Mouse (Mus musculus) lung, embryonic 15.5 days (tissue): ENCODE measurements at regions not wholly inside any gene's neighbourhood (a gene's known extent, or its start where the extent isn't known, plus 50 kb on each side); places are given as distances from the start of the nearest gene placed in this dataset.
A peak's percentile ranks its signal among the peaks of the same experiment; 100 is the strongest.

Experiments used
- ATAC-seq: fragments of 200-750 bp; cut with Nextera tagmentation; 2 replicates; pipeline ENCODE4 v1.8.0; 2017; ENCODE audit warnings: moderate number of reproducible peaks, borderline replicate concordance; ENCODE audit not compliant: low FRiP score, low TSS enrichment; ENCODE audit errors: extremely low read depth
- H3K27ac ChIP-seq: fragments of 300-500 bp; sonication (generic); 2 replicates; pipeline ENCODE4 v1.5.1; 2015; ENCODE audit warnings: moderate library complexity, mild to moderate bottlenecking, inconsistent platforms
- H3K27me3 ChIP-seq: fragments of 300-500 bp; sonication (generic); 2 replicates; pipeline ENCODE4 v1.6.1; 2015; ENCODE audit warnings: inconsistent platforms
- H3K36me3 ChIP-seq: fragments of 300-500 bp; sonication (generic); 2 replicates; pipeline ENCODE4 v1.6.1; 2015; ENCODE audit warnings: inconsistent platforms
- H3K4me1 ChIP-seq: fragments of 300-500 bp; sonication (generic); 2 replicates; pipeline ENCODE4 v1.6.1; 2015; ENCODE audit warnings: inconsistent platforms
- H3K4me2 ChIP-seq: fragments of 300-500 bp; sonication (generic); 2 replicates; pipeline ENCODE4 v1.6.1; 2015; ENCODE audit warnings: inconsistent platforms, mild to moderate bottlenecking, moderate library complexity
- H3K4me3 ChIP-seq: fragments of 300-500 bp; sonication (generic); 2 replicates; pipeline ENCODE4 v1.5.1; 2015; ENCODE audit warnings: mild to moderate bottlenecking, inconsistent platforms
- H3K9ac ChIP-seq: fragments of 300-500 bp; sonication (generic); 2 replicates; pipeline ENCODE4 v1.6.1; 2015; ENCODE audit warnings: inconsistent platforms
- H3K9me3 ChIP-seq: fragments of 300-500 bp; sonication (generic); 2 replicates; pipeline ENCODE4 v1.6.1; 2016; ENCODE audit warnings: inconsistent platforms
- WGBS: fragments of 180-500 bp; shearing (Covaris S2); methylation state at CpG from one replicate; pipeline ENCODE4 v1.1.7; 2015; 5-methylcytosine and 5-hydroxymethylcytosine counted together

DNA sequence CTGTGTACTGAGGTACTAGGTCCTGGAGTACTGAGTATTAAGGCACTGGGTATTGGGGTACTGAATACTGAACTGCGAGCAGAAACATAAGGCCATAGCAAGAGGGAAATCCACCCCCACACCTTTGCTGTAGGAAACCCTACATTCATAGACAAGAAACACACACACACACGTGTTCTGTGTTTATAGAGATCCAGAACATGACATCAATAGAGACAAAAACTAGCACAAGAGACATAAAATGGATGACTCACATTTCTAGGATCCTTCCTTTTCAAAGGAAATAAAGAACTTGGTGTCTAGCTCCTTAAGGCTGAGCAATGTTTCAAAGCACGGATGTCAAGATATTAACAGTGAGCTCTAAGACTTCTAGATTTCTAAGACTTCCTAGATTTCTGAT is 49.9 kb upstream of the Nepro start:
- Histone ChIP-seq H3K27me3 (no peaks in the 10 kb centered on the region), H3K4me3 (no peak overlapping the region), H3K27ac (no peak overlapping the region), H3K4me2 (no peak overlapping the region), H3K36me3 (no peaks in the 10 kb centered on the region), H3K9ac (no peak overlapping the region), H3K9me3 (no peaks in the 10 kb centered on the region), H3K4me1 (peaks cover 12% of the 10 kb centered on the region)
- 87% methylated on average over 3 of the region's 3 CpGs for WGBS
- ATAC-seq, result no peak

DNA sequence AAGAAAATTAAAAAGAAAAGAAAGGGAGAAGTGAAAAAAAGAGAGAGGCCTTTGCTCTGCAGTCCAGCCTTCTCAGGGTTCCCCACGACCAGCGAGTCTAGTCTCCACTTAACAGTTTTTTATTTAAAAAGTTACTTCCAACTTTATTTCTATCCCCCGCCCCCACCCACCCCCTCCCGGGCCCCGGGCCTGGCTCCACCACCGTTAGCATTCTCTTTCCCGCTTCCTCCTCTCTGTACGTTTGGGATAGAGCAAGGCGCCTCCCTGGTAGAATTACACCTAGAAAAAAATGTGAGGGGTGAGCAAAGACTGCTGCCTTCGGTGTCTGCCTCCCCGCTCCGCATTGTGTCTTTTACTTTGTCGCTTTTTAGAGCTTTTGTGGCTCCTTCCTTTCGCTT is 51.7 kb upstream of the Nepro start:
- ATAC-seq, result no peak
- H3K36me3 ChIP-seq, result no peaks in the 10 kb centered on the region
- no peak overlapping the region for H3K27ac ChIP-seq
- no peaks in the 10 kb centered on the region for H3K9me3 ChIP-seq
- H3K9ac ChIP-seq, result no peak overlapping the region
- H3K4me1 ChIP-seq, result peaks cover 12% of the 10 kb centered on the region
- H3K4me2 ChIP-seq, result peak overlapping the region; percentile 39; the same call in 1 of the 2 replicates
- 10% methylated on average over 14 of the region's 14 CpGs for WGBS
- H3K4me3 ChIP-seq, result no peak overlapping the region; the same call in 1 of the 2 replicates
- H3K27me3 ChIP-seq, result no peaks in the 10 kb centered on the region

DNA sequence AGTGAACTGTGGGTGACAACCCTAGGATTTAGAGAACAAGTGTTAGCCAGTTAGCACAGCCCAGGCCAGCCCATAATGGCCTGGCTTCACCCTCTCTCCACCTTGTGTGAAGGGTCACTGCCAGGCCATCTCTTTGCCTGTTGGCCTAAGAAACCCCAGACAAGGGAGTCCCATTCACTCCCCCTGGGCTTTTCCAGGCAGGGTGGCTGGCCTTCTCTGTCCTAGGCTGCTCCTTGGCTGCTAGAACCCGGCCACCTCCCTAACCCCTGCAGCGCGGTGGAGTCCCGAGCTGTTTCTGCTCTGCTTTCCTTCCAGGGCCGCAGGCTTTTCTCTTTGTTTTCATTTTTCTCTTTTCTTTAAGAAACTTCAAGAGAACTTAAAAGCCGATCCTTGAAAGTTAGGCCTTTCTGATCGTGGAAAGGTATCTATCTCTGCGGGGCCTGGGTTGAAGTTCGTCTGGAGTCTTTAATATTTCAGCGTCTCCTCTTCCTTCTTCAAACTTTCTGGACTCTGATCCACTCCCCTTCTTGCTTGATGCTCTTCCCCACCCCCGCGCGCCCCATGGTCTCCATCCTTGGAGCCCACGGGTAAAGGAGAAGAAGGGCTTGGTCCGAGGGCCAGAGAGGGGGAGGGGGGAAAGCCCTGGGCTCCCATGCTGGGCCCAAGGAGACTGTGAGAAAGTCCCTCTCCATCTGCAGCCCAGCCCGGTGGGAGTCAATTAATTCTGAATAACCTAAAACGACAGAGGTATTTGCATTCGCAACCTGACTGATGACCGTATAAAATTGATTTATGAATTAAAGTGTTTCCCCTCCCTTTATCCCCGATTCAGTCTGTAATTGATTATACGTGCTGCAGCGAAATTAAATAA is 52.3 kb upstream of the Nepro start:
- ATAC-seq, result no peak
- no peak overlapping the region for H3K9ac ChIP-seq
- peaks cover 12% of the 10 kb centered on the region for H3K4me1 ChIP-seq
- H3K36me3 ChIP-seq, result no peaks in the 10 kb centered on the region
- no peak overlapping the region for H3K4me3 ChIP-seq
- no peaks in the 10 kb centered on the region for H3K27me3 ChIP-seq
- WGBS, result 36% methylated on average over 22 of the region's 22 CpGs
- no peaks in the 10 kb centered on the region for H3K9me3 ChIP-seq
- no peak overlapping the region for H3K27ac ChIP-seq
- H3K4me2 ChIP-seq, result peak overlapping the region; percentile 39; the same call in 1 of the 2 replicates

DNA sequence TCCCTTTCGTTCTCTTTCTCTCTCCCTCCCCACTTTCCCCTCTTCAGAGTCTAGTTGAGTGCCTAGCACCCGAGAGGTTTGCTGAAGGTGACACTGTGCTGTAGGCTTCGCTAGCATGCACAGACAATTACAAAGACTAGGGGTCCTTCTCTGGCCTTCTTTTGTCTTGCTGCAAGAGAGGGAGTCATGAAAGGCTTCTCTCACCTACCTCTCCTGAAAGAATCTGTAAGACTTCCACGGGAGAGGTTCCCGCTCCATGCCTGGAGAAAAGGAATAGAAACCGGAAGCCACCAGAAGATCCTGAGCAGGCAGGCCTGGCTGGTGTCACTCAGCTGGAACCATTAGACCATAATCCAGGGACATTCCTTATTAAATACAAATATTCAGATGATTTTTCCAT is 56.0 kb upstream of the Nepro start:
- ATAC-seq, result no peak
- Histone ChIP-seq H3K4me1 (peaks cover 12% of the 10 kb centered on the region), H3K27ac (no peak overlapping the region), H3K9me3 (no peaks in the 10 kb centered on the region), H3K4me3 (no peak overlapping the region), H3K9ac (no peak overlapping the region), H3K27me3 (no peaks in the 10 kb centered on the region), H3K4me2 (no peak overlapping the region), H3K36me3 (no peaks in the 10 kb centered on the region)
- 91% methylated on average over 6 of the region's 6 CpGs for WGBS

DNA sequence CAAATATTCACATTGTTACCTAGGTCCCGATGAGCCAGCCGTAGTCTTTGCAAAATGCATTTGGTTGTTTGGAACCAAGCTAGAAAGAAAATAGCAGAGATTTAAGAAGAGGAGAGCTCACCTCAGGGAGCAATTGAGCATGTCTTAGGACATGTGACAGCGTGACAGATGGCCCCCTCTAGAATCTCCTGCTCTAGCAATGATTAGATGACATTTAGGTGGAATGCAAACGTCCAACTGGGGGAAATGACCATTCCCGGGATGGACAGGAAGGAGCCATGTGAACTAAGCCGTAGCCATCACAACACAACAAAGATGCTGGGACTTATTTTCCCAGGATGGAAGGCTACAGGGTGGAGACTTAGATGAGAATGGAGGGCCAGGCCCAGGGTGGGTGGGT is 57.0 kb upstream of the Nepro start:
- H3K27me3 ChIP-seq, result no peaks in the 10 kb centered on the region
- peaks cover 6% of the 10 kb centered on the region for H3K4me1 ChIP-seq
- H3K4me3 ChIP-seq, result no peak overlapping the region
- 67% methylated on average over 6 of the region's 6 CpGs for WGBS
- H3K9ac ChIP-seq, result no peak overlapping the region
- no peaks in the 10 kb centered on the region for H3K9me3 ChIP-seq
- no peak overlapping the region for H3K4me2 ChIP-seq
- H3K36me3 ChIP-seq, result no peaks in the 10 kb centered on the region
- no peak overlapping the region for H3K27ac ChIP-seq
- no peak for ATAC-seq

DNA sequence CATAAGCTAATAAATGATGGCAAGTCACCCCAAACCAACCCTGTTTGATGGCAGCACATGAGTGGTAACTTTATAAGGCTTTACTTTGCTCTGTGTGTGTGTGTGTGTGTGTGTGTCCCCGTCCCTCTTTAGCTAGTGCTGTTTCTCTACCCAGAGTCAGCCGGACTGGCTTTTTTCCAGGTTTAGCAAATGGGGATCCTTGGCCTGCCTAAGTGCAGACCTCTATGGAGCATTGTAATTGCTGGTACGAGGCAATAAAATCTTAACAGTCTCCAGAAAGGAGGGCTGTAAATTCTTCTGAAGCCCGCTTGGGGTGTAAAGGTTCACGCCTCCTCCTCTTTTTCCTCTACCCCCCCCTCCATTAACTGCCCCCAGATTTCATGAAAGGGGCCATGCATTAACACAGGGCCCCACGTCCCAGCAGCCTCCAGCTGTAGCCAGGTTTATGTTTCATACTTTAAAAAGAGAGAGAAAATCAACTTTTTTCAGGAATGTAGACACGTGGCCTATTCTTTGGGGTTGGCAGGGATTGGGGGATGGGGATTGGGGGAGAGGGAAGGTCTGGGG is 57.6 kb upstream of the Nepro start:
- H3K9me3 ChIP-seq, result no peaks in the 10 kb centered on the region
- 41% methylated on average over 7 of the region's 7 CpGs for WGBS
- H3K27me3 ChIP-seq, result no peaks in the 10 kb centered on the region
- no peak overlapping the region for H3K4me3 ChIP-seq
- H3K27ac ChIP-seq, result no peak overlapping the region
- H3K36me3 ChIP-seq, result no peaks in the 10 kb centered on the region
- no peak overlapping the region for H3K4me2 ChIP-seq
- no peak for ATAC-seq
- peaks cover under 1% of the 10 kb centered on the region for H3K4me1 ChIP-seq
- no peak overlapping the region for H3K9ac ChIP-seq

DNA sequence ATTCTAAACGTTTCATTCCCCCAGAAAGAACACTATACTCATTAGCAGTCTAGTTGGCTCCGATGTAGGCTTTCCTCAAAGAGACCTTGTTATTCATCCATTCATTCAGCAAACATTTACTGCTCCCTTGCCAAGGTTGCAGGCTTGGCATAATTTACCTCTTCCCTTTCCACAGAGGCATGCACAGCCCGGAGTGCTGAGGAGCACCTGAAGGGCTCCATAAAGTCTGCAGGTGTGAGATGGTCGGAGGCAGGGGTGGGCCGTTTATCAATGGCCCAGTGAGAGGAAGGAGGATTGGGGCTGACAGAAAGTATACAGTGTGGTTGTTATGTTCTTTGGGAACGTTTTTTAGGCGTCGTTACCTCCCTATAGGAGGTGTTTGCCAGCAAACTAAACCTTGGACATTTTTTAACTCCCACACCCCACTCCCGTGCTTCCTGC is 58.6 kb upstream of the Nepro start:
- Histone ChIP-seq H3K27ac (no peak overlapping the region), H3K4me3 (no peak overlapping the region), H3K4me2 (no peak overlapping the region), H3K27me3 (no peaks in the 10 kb centered on the region), H3K36me3 (no peaks in the 10 kb centered on the region), H3K9me3 (no peaks in the 10 kb centered on the region), H3K9ac (no peak overlapping the region), H3K4me1 (no peaks in the 10 kb centered on the region)
- 57% methylated on average over 9 of the region's 9 CpGs for WGBS
- no peak for ATAC-seq

DNA sequence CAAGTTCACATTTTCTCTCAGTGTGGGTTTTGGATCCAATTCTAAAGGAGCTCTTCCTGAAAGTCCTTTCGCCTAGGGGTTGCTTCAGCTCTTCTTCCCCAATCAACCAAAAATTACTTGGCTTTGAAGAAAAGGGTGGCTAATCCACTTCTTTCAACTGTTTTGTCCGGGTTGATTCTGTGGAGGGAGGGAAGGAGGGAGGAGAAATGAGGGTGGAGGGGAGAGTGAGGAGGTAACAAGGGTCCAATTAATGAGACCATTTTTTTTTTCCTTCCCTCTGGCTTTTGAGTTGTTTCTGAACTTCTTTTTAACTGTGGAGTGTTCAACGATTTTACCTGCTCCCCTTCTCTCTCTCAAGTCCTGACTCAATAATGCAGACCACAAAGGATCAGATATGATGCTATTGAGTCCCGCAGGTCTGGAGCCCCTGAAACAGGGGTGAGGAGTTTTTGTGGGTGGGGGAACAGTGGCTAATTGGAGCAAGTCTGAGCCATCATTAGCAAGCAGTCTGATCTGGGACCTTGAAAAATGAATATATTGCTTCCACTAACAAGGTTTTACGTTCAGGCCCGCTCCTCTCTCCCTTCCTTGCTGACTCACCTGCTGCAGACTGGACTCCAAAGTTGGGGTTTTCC is 61.0 kb upstream of the Nepro start:
- Histone ChIP-seq H3K27ac (no peak overlapping the region), H3K4me3 (no peak overlapping the region), H3K9me3 (no peaks in the 10 kb centered on the region), H3K9ac (no peak overlapping the region), H3K27me3 (no peaks in the 10 kb centered on the region), H3K4me2 (no peak overlapping the region), H3K36me3 (no peaks in the 10 kb centered on the region), H3K4me1 (no peaks in the 10 kb centered on the region)
- WGBS, result 80% methylated on average over 6 of the region's 6 CpGs
- ATAC-seq, result no peak

DNA sequence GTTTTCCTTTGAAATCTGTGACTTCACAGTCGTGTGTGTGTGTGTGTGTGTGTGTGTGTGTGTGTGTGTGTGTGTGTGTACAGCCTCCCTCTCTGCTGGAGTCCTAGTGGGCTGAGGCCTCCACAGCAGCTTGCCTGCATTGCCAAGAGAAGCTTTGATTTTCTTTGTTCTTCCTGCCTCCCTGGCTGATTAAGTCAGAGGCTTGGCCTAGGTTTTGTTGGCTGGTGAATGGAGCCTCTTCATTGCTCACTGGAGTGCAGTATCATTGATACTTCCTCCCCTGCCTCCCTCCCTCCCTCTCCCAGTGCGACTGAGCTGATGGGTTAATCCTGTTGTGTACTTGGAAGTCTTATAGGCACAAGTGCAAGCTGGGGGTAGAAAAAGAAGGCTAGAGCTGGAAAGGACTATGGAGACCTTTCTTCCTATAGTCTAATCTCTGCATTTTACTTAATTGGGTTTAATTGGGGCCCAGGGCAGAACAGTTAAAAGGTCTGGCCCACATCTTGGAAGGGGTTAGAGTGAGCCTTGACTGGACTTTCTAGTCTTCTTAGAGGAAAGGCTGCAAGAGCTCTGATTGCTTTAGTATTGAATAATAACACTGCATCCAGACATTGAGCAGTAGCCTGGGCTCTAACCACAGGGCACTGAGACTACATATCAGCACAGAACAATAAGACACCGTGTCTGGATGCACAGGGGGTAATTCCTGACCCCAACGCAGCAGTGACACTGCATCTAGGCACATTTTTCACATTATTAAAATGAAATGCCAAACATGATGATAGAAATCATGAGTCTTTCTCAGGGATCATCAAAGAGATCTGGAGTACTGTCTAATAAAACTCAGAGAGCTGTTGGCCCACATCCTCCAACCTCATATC is 62.9 kb upstream of the Nepro start:
- no peaks in the 10 kb centered on the region for H3K27me3 ChIP-seq
- no peak overlapping the region for H3K27ac ChIP-seq
- H3K9ac ChIP-seq, result no peak overlapping the region
- no peaks in the 10 kb centered on the region for H3K4me1 ChIP-seq
- H3K36me3 ChIP-seq, result no peaks in the 10 kb centered on the region
- no peak overlapping the region for H3K4me3 ChIP-seq
- no peaks in the 10 kb centered on the region for H3K9me3 ChIP-seq
- no peak overlapping the region for H3K4me2 ChIP-seq
- 60% methylated on average over 4 of the region's 4 CpGs for WGBS
- ATAC-seq, result no peak

DNA sequence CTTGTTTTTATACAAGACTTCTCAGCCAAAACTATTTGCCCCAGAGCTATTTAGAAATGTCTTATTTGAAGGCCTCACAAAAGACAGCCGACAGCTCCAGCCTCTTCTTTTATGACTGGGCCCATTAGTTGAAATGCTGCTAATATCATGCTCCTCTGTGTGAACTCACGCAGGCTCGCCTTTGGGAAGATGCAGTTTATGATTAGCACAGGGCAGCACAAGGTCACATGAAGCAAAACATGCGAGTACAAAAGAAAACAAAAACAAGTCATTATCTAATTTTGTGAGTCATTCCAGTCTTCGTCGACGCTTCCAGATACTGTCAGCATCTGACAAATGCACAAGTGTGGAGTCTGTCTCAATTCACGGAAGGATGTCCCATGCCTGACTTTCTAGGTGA is 65.8 kb upstream of the Nepro start:
- H3K9me3 ChIP-seq, result no peaks in the 10 kb centered on the region
- no peak overlapping the region for H3K4me2 ChIP-seq
- no peak overlapping the region for H3K9ac ChIP-seq
- no peak overlapping the region for H3K4me3 ChIP-seq
- no peak for ATAC-seq
- H3K4me1 ChIP-seq, result no peaks in the 10 kb centered on the region
- no peak overlapping the region for H3K27ac ChIP-seq
- H3K36me3 ChIP-seq, result no peaks in the 10 kb centered on the region
- WGBS, result 66% methylated on average over 8 of the region's 8 CpGs
- H3K27me3 ChIP-seq, result no peaks in the 10 kb centered on the region

DNA sequence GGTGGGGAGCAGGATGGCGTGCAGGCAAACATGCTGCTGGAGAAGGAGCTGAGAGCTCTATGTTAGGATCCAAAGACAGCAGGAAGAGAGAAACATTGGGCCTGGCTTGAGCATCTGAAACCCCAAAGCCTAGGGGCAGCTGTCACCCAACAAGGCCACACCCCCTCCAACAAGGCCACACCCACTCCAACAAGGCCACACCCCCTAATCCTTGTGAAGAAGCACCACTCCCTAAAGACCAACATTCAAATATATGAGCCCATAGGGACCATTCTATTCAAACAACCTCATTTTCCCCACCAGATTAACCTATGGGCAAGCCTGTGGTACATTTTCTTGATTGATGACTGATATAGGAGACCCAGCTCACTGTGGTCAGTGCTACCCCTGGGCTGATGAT is 67.9 kb upstream of the Nepro start:
- no peaks in the 10 kb centered on the region for H3K36me3 ChIP-seq
- no peak overlapping the region for H3K4me3 ChIP-seq
- no peak overlapping the region for H3K27ac ChIP-seq
- no peak for ATAC-seq
- H3K9me3 ChIP-seq, result no peaks in the 10 kb centered on the region
- H3K4me2 ChIP-seq, result no peak overlapping the region
- H3K4me1 ChIP-seq, result no peaks in the 10 kb centered on the region
- no peak overlapping the region for H3K9ac ChIP-seq
- 91% methylated on average over 1 of the region's 1 CpGs for WGBS
- no peaks in the 10 kb centered on the region for H3K27me3 ChIP-seq
